Mouse (Mus musculus) liver, postnatal 0 days (tissue): ENCODE data around the gene Ranbp1.

Source experiments
- CTCF ChIP-seq: sonication (generic); IDR thresholded peaks from 2 replicates; pipeline ENCODE4 v1.5.1; 2016; ENCODE audit warnings: antibody characterized with exemption, low read depth
- EP300 ChIP-seq: IDR thresholded peaks from 2 replicates; pipeline ENCODE4 v1.6.1; 2016; ENCODE audit warnings: antibody characterized with exemption, low read depth, mild to moderate bottlenecking

DNA sequence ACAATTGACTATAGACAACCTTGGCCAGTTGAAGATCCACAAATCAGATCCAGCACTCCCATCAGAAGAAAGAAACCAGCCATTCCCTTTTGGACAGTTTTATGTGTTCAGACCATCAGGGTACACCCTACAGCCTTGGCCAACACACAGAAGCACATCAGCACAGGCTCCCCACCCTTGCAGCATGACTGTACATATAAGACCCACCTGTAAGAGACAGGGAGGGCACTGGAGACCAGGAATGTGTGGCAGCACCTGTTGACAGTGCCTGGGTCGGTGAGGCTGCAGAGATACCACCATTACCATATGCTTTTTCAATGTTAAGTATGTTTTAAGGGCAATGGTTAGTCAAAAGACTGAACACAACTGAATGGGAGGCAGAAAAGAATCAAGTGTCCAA, 5.3 kb upstream of the Ranbp1 start:
- TF ChIP-seq CTCF (no peak), EP300 (no peak)
